21 mouse cellular contexts compared by ENCODE assay signal in genomic region chr17:41153736-41154453, GRCm38 (mm10).
A peak's percentile ranks its signal among the peaks of the same experiment; 100 is the strongest.
DNase-seq lines count a peak whose midpoint lies in the region; ATAC-seq and TF ChIP-seq lines count a peak whose summit lies in the region.
"Had no signal": no experiment of that assay in that cellular context is flagged by ENCODE, and none has a peak within 500 bp of the region (broad histone marks: within the 10 kb centered on the region; RNA-seq: fewer than 3 reads in every experiment).

No protein-coding gene starts in this region.

- H3K9ac ChIP-seq in forebrain, embryonic 15.5 days (replicated peaks), result no peak overlapping the region
- H3K9ac ChIP-seq in forebrain, embryonic 12.5 days, result no peak overlapping the region
- no peak overlapping the region for H3K9ac ChIP-seq in kidney, postnatal 0 days (ENCODE audit: low read depth, low read length)
- no peak overlapping the region for H3K9ac ChIP-seq in neural tube, embryonic 15.5 days (replicated peaks)
- H3K9ac ChIP-seq: heart, embryonic 15.5 days; intestine, embryonic 15.5 days; liver, embryonic 13.5 days had no signal

- no peaks in the 10 kb centered on the region for H3K4me1 ChIP-seq in forebrain, embryonic 15.5 days
- no peaks in the 10 kb centered on the region for H3K4me1 ChIP-seq in forebrain, embryonic 12.5 days
- H3K4me1 ChIP-seq in kidney, postnatal 0 days (replicated peaks; ENCODE audit: insufficient read depth, low read length), result no peaks in the 10 kb centered on the region
- no peaks in the 10 kb centered on the region for H3K4me1 ChIP-seq in neural tube, embryonic 15.5 days
- H3K4me1 ChIP-seq: heart, embryonic 15.5 days; intestine, embryonic 15.5 days; liver, embryonic 13.5 days had no signal

- ATAC-seq in forebrain, embryonic 15.5 days (replicated peaks), result peak; percentile 74
- ATAC-seq in forebrain, embryonic 12.5 days (ENCODE audit: low FRiP score), result no peak
- no peak for ATAC-seq in kidney, postnatal 0 days (replicated peaks; ENCODE audit: low FRiP score, low read depth)
- peak; percentile 45; the same call in 1 of the 2 replicates for ATAC-seq in neural tube, embryonic 15.5 days (ENCODE audit: low FRiP score)
- ATAC-seq: intestine, embryonic 15.5 days had no signal

- no peaks in the 10 kb centered on the region for H3K9me3 ChIP-seq in forebrain, embryonic 15.5 days
- no peaks in the 10 kb centered on the region for H3K9me3 ChIP-seq in forebrain, embryonic 12.5 days
- no peaks in the 10 kb centered on the region for H3K9me3 ChIP-seq in kidney, postnatal 0 days (replicated peaks; ENCODE audit: low read length)
- H3K9me3 ChIP-seq in neural tube, embryonic 15.5 days (replicated peaks), result no peaks in the 10 kb centered on the region
- H3K9me3 ChIP-seq: heart, embryonic 15.5 days; intestine, embryonic 15.5 days; liver, embryonic 13.5 days had no signal

- no peak overlapping the region for H3K4me2 ChIP-seq in forebrain, embryonic 15.5 days (replicated peaks)
- H3K4me2 ChIP-seq in forebrain, embryonic 12.5 days, result no peak overlapping the region
- H3K4me2 ChIP-seq in kidney, postnatal 0 days (ENCODE audit: low read length), result no peak overlapping the region
- no peak overlapping the region for H3K4me2 ChIP-seq in neural tube, embryonic 15.5 days
- H3K4me2 ChIP-seq: heart, embryonic 15.5 days; intestine, embryonic 15.5 days; liver, embryonic 13.5 days had no signal

- 58% methylated on average over 3 of the region's 3 CpGs for WGBS in forebrain, embryonic 15.5 days
- WGBS in forebrain, embryonic 12.5 days, result 74% methylated on average over 3 of the region's 3 CpGs
- WGBS in kidney, postnatal 0 days, result 65% methylated on average over 3 of the region's 3 CpGs
- WGBS in neural tube, embryonic 15.5 days, result 74% methylated on average over 3 of the region's 3 CpGs

- no peaks in the 10 kb centered on the region for H3K27me3 ChIP-seq in forebrain, embryonic 15.5 days
- H3K27me3 ChIP-seq in forebrain, embryonic 12.5 days, result no peaks in the 10 kb centered on the region
- no peaks in the 10 kb centered on the region for H3K27me3 ChIP-seq in kidney, postnatal 0 days (ENCODE audit: insufficient read depth, low read length)
- H3K27me3 ChIP-seq in neural tube, embryonic 15.5 days (replicated peaks), result no peaks in the 10 kb centered on the region
- H3K27me3 ChIP-seq: heart, embryonic 15.5 days; intestine, embryonic 15.5 days; liver, embryonic 13.5 days had no signal

- no peak for TF ChIP-seq CTCF in kidney, postnatal 0 days (IDR thresholded peaks at IDR 0.05; ENCODE audit: low read depth)

- no peak overlapping the region for H3K4me3 ChIP-seq in forebrain, embryonic 15.5 days
- H3K4me3 ChIP-seq in forebrain, embryonic 12.5 days (replicated peaks), result no peak overlapping the region
- no peak overlapping the region for H3K4me3 ChIP-seq in kidney, postnatal 0 days (replicated peaks; ENCODE audit: low read depth, low read length)
- no peak overlapping the region for H3K4me3 ChIP-seq in neural tube, embryonic 15.5 days (replicated peaks)
- H3K4me3 ChIP-seq: heart, embryonic 15.5 days; intestine, embryonic 15.5 days; layer of hippocampus, adult 2 months; liver, embryonic 13.5 days had no signal

- H3K27ac ChIP-seq in forebrain, embryonic 15.5 days (replicated peaks), result no peak overlapping the region
- H3K27ac ChIP-seq in forebrain, embryonic 12.5 days, result no peak overlapping the region
- H3K27ac ChIP-seq in kidney, postnatal 0 days, result no peak overlapping the region
- H3K27ac ChIP-seq in neural tube, embryonic 15.5 days (replicated peaks), result no peak overlapping the region
- H3K27ac ChIP-seq: heart, embryonic 15.5 days; intestine, embryonic 15.5 days; layer of hippocampus, adult 2 months; liver, embryonic 13.5 days; stomach, postnatal 0 days had no signal

- no peaks in the 10 kb centered on the region for H3K36me3 ChIP-seq in forebrain, embryonic 15.5 days
- no peaks in the 10 kb centered on the region for H3K36me3 ChIP-seq in forebrain, embryonic 12.5 days (replicated peaks)
- H3K36me3 ChIP-seq in kidney, postnatal 0 days (ENCODE audit: insufficient read depth, low read length), result no peaks in the 10 kb centered on the region
- no peaks in the 10 kb centered on the region for H3K36me3 ChIP-seq in neural tube, embryonic 15.5 days
- H3K36me3 ChIP-seq: heart, embryonic 15.5 days; intestine, embryonic 15.5 days; liver, embryonic 13.5 days had no signal

- DNase-seq in kidney, postnatal 0 days (ENCODE audit: low spot score), result peak; percentile 0
- no peak for DNase-seq in kidney, postnatal 25 days
- no peak for DNase-seq in neural tube, embryonic 10.5 days (ENCODE audit: extremely low spot score, low spot score)
- DNase-seq in telencephalon, adult 2 months (ENCODE audit: low read depth, low spot score), result peak; percentile 26
- DNase-seq in cerebellum, adult 8-10 months, result no peak
- DNase-seq: cerebellum, adult 2 months; cerebellum, postnatal 36 days; embryo, embryonic 11 days; heart, postnatal 36 days; kidney, adult 8-10 months; kidney, postnatal 14 days; liver, embryonic 13.5 days; lung, adult 2 months; lung, postnatal 14 days had no signal

Comparison
In these comparisons a context has a peak if more than half of its experiments do, and no peak if none do; other contexts are left out.
1. ATAC-seq: peak in forebrain, embryonic 15.5 days (single experiment) and neural tube, embryonic 15.5 days (single experiment); none in forebrain, embryonic 12.5 days (single experiment) and kidney, postnatal 0 days (single experiment).
2. DNase-seq: peak in kidney, postnatal 0 days (single experiment) and telencephalon, adult 2 months (single experiment); none in kidney, postnatal 25 days (0 of 2), neural tube, embryonic 10.5 days (single experiment) and cerebellum, adult 8-10 months (single experiment).